Mouse (Mus musculus) small intestine, adult 2 months (tissue): ENCODE measurements around the gene Prkacb.

ENCODE experiments used
- CTCF ChIP-seq: fragments of 200-500 bp; IDR thresholded peaks from 2 replicates; pipeline ENCODE4 v1.5.1; 2012; ENCODE audit warnings: low read depth, mild to moderate bottlenecking, control low read depth, inconsistent platforms, low read length, moderate library complexity, mixed read lengths; ENCODE audit not compliant: insufficient replicate concordance, insufficient read length; ENCODE audit errors: extremely low read depth
- POLR2A ChIP-seq: fragments of 200-500 bp; IDR thresholded peaks from 2 replicates; pipeline ENCODE4 v1.6.1; 2012; ENCODE audit warnings: low read depth, mild to moderate bottlenecking, control low read depth, inconsistent platforms, low read length, moderate library complexity

GRCm38 (mm10) chr3:146813624-146814023 lies 834 bp upstream of the Prkacb start:
- no peak for TF ChIP-seq CTCF
- TF ChIP-seq POLR2A, result no peak
